Mouse (Mus musculus) thymus, adult 2 months (tissue): Measurements from ENCODE around the gene Gtf2h3.

Source experiments
- CTCF ChIP-seq: fragments of 200-500 bp; IDR thresholded peaks from 2 replicates; pipeline ENCODE4 v1.5.1; 2012; ENCODE audit warnings: mild to moderate bottlenecking, control low read depth, low read length, moderate library complexity, borderline replicate concordance; ENCODE audit not compliant: control insufficient read depth, poor library complexity, insufficient read depth; ENCODE audit errors: extremely low read depth
- POLR2A ChIP-seq: fragments of 200-500 bp; IDR thresholded peaks from 2 replicates; pipeline ENCODE4 v1.6.1; 2012; ENCODE audit warnings: mild to moderate bottlenecking, low read length, control low read depth, moderate library complexity; ENCODE audit not compliant: control insufficient read depth, poor library complexity, insufficient read depth; ENCODE audit errors: extremely low read depth

GRCm38 (mm10) chr5:124622890-124623289 lies 44.0 kb downstream of the Gtf2h3 start:
- TF ChIP-seq CTCF (no peak), POLR2A (no peak)
